Mouse (Mus musculus) stomach, postnatal 0 days (tissue): ENCODE measurements around the gene Tceal1.

Experiments used
- CTCF ChIP-seq: IDR thresholded peaks from 2 replicates; pipeline ENCODE4 v1.5.1; 2016; ENCODE audit warnings: antibody characterized with exemption, low read depth, mild to moderate bottlenecking, moderate library complexity
- EP300 ChIP-seq: optimal IDR thresholded peaks from 2 replicates; pipeline ENCODE3; 2016; ENCODE audit warnings: antibody characterized with exemption

DNA sequence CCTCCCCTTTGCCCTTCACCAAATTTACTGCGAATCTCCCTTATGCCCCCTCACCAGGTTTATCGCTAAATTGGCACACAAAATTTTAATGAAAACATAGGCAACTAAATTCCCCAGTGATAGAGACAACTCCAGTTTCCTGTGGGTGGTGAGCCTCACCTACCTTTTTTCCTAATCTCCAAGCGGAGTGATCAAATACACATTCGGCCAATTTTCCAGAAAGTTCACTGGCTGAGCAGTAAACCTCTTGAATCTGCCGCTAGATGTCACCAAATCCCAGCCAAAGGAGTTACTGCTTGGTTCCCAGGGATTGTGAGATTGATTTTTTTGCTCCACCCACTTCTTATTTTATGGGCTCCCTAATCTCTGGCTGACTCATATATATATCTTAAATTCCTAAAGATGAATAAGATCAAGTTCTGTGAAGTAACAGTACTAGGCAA lies 34.9 kb downstream of the Tceal1 start:
- TF ChIP-seq CTCF (peak; percentile 79), EP300 (no peak)
